Mouse (Mus musculus) gastrocnemius, postnatal 14 days (tissue): ENCODE measurements at regions not wholly inside any gene's neighbourhood (a gene's known extent, or its start where the extent isn't known, plus 50 kb on each side); places are given as distances from the start of the nearest gene placed in this dataset.

Experiments used
- DNase-seq: peaks from one replicate; pipeline ENCODE4 v3.0.0; 2021; ENCODE audit warnings: mixed read lengths
- intact Hi-C: fragments of 180-260 bp; cut with DNase I; formaldehyde crosslinking; loops from one replicate; pipeline ENCODE4 v1.15.1; 2025; ENCODE audit warnings: low total_unique reads

- intact Hi-C loops = no loop called here
- no peak for DNase-seq
These were observed 412.9 kb upstream of the Tbx3 start for GRCm38 (mm10) chr5:119257374-119258120.

- intact Hi-C loops = no loop called here
These were observed 411.6 kb upstream of the Tbx3 start for GRCm38 (mm10) chr5:119258831-119259230.

GRCm38 (mm10) chr5:119265149-119265890 lies 405.1 kb upstream of the Tbx3 start:
- peak; percentile 63 for DNase-seq
- intact Hi-C loops = no loop called here

More at GRCm38 (mm10) chr5:119258831-119259230, 411.6 kb upstream of the Tbx3 start:
- DNase-seq = no peak

DNA sequence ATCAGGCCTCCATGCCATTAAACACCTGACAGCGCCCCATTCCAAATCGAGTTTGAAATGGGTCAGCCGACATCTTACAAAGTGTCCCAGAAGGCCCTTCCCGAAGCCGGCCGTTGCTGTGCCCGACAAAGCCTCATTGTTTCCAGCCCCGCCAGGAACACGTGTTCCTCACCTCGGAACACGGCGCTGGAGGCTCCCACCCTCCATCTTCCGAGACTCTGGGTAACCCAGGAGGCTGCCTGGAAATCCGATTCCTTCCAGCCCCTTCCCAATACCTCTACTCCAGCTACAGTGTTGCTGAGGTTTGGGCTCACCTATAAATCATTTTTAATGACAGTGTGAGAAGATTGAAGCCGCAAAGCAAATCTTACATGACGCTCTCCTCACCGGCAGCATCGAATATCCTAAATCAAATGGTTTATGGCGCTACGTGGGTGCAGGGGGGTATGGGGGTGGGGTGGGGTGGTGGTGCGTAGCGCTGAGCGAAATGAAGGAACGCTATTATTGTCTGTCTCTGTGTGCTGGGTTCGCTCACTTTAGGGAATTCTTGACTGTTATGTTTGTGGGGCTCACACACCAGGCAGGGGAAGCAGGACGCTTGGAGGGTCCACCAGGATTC lies 399.1 kb upstream of the Tbx3 start:
- intact Hi-C loops = no loop called here
- DNase-seq = no peak

DNA sequence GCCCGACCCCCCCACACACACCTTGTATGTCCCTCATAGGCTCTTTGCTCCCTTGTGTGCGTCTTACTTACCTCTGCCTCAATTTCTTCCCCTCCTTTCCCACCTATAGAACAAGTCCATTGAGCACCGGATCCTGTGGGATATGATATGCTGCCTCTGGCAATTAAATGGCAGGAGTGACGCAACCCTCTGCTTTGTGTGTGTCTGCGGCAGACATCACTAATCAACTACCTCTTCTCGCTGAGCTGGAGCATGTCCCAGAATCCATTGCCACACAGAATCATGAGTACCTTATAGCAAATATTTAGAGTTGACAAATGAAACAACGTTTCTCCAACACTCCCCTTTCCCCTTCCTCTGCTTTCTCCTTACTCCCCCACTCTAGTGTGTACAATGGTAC lies 397.3 kb upstream of the Tbx3 start:
- no peak for DNase-seq
- intact Hi-C loops = no loop called here

DNA sequence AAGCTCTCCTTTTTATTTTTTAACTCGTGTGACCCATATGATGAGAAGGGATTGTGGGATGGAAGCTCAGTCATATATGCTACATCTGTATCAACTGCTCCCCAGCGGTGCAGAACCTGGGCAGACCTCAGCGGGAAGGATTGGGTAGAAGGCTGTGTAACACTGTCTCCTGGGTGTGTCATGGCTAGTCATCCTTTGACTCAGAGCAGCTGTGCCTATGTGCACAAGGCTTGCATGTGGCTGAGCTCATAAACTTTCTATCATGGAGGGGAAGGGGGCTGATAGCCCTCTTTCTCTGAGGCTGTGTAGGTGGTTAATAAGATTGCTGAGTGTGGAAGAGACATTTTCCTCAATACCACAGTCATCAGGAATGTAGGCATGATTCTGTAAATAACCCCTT lies 396.9 kb upstream of the Tbx3 start:
- DNase-seq = no peak
- intact Hi-C loops = no loop called here

GRCm38 (mm10) chr5:119274817-119275494 lies 395.5 kb upstream of the Tbx3 start:
- no peak for DNase-seq
- intact Hi-C loops = no loop called here

DNA sequence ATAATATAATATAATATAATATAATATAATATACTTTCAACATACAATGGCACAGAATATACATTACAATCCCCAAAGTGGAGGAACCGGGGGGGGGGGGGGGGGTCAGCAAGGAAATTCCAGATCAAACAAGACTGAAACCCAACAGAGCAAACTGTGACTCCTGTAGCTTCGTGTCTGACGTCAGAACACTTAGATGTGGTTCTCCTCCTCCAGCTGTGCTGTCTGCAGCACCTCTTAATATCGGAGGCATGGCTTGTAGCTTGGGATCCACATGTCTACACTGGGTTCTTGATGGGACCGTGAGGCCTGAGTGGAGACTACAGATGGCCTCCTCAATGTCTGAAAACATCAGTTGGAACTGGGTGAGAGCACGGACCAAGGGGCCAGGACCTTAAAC lies 390.3 kb upstream of the Tbx3 start:
- intact Hi-C loops = no loop called here
- DNase-seq = no peak

GRCm38 (mm10) chr5:119289808-119290207 lies 380.7 kb upstream of the Tbx3 start:
- DNase-seq = no peak

GRCm38 (mm10) chr5:119292323-119292722 lies 378.1 kb upstream of the Tbx3 start:
- intact Hi-C loops = no loop called here
- DNase-seq = no peak

More at GRCm38 (mm10) chr5:119289808-119290207, 380.7 kb upstream of the Tbx3 start:
- intact Hi-C loops = no loop called here

DNA sequence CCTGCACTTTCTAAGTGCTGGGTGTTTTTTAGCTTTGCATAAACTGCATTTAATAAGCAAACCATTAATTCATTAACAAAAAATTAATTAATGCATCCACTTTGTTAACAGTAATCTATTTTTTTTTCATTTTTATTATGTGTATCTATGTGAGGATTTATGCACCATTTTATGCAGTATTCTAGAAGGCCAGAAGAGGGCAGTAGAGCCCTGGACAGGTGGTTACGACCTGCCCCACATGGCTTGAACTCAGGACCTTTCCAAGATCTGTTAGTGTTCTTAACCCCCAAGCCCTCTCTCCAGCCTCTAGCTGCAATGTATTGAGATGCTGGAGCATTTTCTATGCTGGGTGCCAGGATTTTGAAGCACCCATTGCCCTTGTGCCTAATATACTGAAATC lies 377.6 kb upstream of the Tbx3 start:
- DNase-seq = no peak
- intact Hi-C loops = no loop called here

GRCm38 (mm10) chr5:119299311-119299710 lies 371.2 kb upstream of the Tbx3 start:
- intact Hi-C loops = no loop called here
- DNase-seq = no peak

DNA sequence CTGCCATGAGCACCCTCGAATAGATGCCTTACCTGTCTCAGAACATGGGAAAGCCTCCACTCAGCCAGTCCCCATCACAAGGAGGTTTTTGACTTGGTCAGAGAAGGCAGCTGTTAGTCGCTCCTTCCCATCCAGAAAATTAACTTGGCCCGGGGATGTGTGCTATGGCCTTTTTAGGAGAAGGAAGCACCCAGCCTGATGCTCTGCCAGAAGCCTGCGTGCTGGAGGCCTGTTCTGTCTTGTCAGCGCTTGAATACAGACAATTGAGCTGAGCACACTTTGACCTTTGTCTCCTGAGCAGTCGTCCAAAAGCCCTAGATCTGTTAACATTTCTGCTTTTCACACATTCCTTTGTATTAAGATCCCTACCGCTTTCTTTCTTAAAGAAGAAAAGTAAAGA lies 370.4 kb upstream of the Tbx3 start:
- intact Hi-C loops = no loop called here
- peak; percentile 35 for DNase-seq

DNA sequence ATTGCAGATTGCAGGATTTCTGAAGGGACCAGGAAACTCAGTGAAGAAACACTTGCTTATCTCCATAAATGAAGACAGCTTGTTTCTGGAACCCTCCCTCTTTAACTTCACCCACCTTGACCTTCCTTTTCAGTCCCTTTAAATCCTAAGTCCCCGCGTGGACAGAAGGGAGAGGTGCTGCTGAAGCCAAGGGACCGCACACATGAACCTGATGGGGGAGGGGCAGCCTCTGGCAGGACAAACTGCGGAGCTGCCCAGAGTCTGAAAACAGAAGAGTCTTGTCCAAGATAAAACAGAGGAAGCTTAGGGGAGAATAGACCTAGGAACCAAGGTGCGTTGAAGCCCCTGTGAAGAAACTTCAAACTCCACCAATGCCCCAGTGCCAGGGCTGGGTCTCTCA lies 368.9 kb upstream of the Tbx3 start:
- DNase-seq = no peak
- intact Hi-C loops = no loop called here

DNA sequence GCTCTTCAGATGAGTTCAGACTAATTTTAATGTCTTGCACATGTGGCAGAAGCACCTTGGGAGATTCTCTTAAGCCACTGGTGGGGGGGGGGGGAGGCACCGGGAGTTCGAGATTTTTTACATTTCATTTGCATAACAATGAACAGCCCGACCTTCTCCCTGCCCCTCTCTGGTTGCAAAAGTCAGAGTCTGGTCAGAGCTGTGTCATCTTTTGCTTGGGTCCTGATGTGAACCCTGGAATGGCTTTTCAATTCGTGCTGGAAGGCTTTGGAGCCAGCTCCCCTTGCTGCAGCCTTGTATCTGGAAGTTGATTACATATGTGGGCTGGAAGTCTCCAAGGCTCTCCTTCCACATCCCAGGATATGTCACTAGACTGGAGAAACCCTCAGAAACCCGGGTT lies 365.7 kb upstream of the Tbx3 start:
- intact Hi-C loops = no loop called here
- peak; percentile 33 for DNase-seq

DNA sequence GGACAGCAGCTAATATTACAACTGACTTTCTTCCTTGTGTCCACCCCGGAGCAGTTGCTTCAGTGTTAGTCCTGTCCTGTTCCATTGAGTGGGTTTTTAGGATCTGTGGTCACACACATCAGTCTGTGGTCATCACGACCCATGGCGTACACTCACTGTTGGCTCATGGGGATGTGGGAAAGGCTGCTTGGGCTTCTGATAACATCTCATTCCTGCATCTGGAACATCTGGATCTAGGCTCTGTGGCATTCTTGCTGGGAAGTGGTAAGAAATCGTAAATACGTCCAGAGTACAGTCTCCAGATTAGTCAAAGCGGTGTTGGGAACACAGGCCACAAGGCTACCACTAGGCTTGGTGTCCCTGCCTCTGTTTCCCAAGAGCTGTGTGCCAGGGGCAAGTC lies 362.7 kb upstream of the Tbx3 start:
- intact Hi-C loops = no loop called here
- DNase-seq = no peak

GRCm38 (mm10) chr5:119310178-119310930 lies 360.1 kb upstream of the Tbx3 start:
- intact Hi-C loops = no loop called here
- no peak for DNase-seq

GRCm38 (mm10) chr5:119312808-119313207 lies 357.7 kb upstream of the Tbx3 start:
- intact Hi-C loops = no loop called here
- peak; percentile 27 for DNase-seq

GRCm38 (mm10) chr5:119315149-119315548 lies 355.3 kb upstream of the Tbx3 start:
- DNase-seq = no peak

More at GRCm38 (mm10) chr5:119315149-119315548, 355.3 kb upstream of the Tbx3 start:
- intact Hi-C loops = no loop called here
